Mouse (Mus musculus): ENCODE data around the gene Mettl7a3. TPM values are rescaled to one million over a fixed set of nuclear protein-coding genes. Genes with fewer than 3 reads are reported as not detected.
"Not testable (repeated sequence)": the region's sequence is repeated elsewhere in the genome, so short reads cannot be mapped to it uniquely, and the experiment has no call there.

Gene Mettl7a3
- total RNA-seq, 2 experiments from 2014 or later, result 0.18 TPM; not detected in 1

DNA sequence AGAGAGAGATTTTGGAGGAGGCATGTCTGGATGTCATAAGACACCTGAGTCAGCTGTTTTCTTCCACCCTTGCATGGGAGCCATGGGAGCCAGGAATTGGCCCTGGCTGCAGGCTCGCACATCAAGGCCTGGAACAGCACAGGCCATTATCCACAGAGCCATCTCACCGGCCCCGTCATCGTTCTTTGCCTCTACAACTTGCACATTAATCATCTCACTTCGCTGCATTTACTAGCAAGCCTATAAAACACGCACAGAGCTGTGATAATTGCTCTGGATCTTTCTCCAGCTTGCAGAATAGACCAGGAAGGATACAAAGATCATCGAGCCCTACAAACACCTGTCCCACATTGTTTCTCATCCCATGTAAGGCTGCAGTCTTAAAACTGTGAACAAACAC lies 4.0 kb upstream of the Mettl7a3 start:
- DNase-seq, result no peak

GRCm38 (mm10) chr15:100332077-100332961 lies 2.4 kb upstream of the Mettl7a3 start:
- DNase-seq, result peak; percentile 29 to 33

GRCm38 (mm10) chr15:100337328-100337727 lies 2.6 kb downstream of the Mettl7a3 start:
- DNase-seq, result not testable (repeated sequence)

DNA sequence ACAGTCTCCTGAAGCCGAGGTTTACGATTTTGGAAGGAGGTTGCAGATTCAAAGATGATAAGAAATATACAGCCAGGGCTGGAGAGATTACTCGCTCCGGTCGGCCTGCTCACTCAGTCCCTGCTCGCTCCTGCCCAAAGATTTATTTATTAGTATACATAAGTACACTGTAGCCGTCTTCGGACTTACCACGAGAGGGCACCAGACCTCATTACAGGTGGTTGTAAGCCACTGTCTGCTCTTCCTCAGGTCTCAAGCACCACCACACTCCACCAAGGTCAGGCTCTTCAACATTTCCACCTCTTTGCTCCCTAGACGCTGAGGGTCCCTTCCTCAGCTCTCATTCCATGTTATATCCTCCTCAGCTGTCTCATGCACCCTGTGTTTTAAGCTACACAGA lies 3.1 kb downstream of the Mettl7a3 start:
- peak; percentile 54 to 74 for DNase-seq

DNA sequence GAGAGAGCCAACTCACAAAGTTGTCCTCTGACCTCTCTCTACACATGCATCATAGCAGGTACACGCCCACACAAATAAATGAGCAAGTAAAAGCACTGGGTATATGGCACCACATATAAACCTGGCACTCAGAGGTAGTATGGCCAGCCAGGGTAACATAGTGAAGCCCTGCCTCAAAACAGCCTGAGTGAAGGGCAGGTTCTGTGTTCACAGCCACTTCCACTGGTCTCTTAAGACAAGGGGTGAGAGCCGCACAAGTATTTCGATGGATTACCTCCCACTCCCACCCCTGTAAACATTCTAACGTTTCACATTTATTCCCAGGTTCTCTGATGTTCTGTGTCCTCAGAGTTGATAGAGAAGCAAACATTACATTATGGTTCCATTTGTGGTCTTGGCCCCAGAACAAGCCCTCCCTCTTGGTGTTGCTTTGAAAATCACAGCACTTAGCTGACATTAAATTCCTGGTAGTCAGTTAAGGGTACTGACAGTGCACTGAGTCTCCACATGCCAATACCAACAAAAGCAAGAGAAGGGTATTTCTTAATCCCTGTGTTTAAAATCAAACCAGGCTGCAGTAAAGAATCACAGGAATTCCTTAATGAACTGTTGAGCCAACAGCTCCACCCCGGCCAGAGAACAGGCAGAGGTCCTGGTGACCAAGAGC lies 6.7 kb downstream of the Mettl7a3 start:
- DNase-seq, result not testable (repeated sequence)

DNA sequence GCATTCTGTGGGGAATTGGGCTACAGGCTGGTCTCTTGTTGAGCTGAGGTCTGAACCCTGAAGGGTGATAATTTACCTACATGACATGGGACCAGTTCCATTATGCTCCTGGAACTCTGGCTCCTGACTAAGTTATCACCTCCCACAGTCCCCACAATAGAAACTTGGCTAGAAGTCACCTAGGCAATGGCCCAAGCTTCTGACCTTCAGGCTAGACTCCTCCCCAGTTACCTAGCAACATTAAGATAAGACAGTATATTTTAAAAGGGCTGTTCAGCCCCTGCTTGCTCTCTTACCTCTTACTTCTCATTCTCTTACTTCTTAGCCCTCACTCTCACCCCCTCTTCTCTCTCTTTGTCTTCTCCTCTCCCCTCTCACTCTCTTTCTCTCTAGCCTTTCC lies 10.8 kb downstream of the Mettl7a3 start:
- DNase-seq, result peak; percentile 64 to 79

DNA sequence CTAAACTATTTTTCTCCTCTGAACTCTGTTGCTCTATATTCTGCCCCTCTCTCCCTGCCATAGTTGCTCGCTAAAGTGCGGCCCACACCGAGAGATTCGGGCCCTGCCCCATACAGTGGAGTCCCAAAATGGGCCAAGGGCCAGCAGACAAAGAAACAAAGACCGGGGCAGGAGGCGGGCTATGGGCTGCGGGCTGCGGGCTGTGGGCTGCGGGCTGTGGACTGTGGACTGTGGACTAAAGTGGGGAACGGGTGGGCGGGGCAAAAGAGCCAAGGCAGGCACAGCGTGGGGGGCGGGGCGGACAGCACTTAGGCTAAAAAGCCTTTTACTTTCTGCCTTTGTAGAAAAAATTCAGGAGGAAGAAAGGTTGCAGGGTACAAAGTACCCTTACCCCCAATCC lies 12.0 kb downstream of the Mettl7a3 start:
- no peak for DNase-seq

DNA sequence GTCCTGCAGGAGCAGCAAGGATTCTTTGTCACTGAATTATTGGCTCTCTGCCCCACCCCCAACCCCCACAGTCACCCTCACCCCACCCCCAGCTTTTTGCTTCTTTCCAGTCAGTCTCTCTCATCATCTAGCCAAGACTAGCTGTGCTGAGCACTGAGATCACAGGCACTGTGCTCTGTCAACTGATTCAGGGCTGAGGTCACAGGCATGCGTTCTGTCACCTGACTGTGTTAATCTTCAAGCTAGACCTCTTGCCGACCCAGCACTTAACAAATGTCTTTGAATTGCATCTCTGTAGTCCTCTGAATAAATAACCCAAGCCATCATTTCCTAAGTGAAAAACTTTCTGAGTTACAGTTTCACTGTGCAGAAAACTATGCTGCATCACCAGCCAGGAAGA lies 14.8 kb downstream of the Mettl7a3 start:
- DNase-seq, result no peak

DNA sequence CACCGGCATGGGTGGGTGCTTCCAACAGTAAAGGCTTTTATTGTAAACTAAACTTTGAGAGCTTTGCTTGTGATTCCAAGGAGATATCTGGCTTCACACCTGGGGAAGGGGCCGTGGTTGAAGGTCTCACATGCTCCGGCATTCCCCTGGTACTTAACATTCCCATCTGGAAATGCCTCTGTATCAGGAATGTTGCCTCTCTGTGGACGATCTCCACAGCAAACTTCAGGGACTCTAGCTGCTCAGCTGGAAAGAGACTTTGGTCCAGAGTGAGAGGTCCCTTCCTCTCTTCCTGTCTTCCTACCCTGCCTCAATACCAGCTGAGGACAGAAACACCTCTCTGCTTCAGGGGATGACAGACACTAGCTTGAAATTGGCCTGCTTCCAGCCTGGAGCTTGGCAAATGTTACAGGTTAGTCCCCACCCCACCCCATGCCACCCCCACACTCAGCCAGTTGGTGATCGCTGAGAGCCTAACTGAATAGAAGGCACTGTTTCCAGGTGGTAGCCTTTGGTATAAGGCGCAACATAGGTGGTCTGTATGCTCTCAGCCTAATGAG lies 16.9 kb downstream of the Mettl7a3 start:
- no peak for DNase-seq

DNA sequence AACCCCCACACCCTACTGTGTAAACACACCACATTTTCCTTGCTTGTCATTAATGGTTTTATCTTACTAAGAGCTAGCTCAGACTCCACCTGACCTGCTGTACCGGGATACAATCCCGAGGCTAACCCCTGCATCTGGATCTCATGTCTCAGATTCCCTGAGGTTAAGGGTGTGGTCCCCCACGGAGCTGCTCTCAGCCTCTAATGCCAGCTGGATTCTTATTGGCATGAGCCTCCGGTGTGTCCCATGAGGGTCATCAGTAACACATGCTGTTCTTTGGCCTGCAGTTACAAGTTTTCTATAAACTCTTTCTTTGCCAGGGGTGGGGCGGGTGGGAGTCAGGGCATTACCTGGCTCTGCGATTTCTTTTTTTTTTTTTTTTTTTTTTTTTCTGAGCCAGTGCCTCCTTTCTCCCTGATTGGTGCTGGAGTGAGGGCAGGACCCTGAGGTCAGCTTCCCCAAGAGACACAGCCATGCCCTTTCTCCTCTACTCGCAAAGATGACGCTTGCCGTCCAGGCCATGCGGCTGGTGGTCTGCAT lies 18.1 kb downstream of the Mettl7a3 start, which contains the start of the genes Methig1 and Mettl7a2:
TSS of gene Methig1 (plus strand) at position 439 of the 540 bp plus-strand sequence.
TSS of gene Mettl7a2 (plus strand) at position 490 of the 540 bp plus-strand sequence.
- no peak for DNase-seq

DNA sequence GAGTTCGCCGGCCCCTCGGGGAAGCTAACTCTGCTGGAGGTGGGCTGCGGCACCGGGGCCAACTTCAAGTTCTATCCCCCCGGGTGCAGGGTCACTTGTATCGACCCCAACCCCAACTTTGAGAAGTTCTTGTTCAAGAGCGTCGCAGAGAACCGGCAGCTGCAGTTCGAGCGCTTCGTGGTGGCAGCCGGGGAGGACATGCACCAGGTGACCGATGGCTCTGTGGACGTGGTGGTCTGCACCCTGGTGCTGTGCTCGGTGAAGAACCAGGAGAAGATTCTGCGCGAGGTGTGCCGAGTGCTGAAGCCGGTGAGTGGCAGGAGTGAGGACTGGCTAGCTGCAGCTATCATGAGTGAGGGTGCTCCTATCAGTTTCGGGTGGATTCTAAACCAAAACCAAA lies 18.7 kb downstream of the Mettl7a3 start:
- DNase-seq, result not testable (repeated sequence)

DNA sequence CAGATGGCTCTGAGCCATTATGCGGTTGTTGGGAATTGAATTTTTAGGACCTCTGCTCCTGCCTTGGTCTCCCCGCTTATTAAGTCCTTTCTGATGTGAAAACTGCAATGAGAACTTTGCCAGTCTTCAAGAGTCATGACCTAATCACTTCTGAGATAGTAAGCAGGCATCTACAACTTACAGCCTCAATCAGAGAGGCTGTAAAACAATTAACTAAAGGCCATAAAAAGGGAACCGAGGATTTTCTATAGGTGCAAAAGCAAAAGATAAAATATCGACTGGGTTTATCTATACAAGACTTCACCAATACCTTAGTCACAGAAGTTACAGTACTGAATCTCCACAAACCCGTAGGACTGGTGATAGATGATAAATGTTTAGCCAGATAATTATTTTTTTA lies 21.1 kb downstream of the Mettl7a3 start:
- no peak for DNase-seq

DNA sequence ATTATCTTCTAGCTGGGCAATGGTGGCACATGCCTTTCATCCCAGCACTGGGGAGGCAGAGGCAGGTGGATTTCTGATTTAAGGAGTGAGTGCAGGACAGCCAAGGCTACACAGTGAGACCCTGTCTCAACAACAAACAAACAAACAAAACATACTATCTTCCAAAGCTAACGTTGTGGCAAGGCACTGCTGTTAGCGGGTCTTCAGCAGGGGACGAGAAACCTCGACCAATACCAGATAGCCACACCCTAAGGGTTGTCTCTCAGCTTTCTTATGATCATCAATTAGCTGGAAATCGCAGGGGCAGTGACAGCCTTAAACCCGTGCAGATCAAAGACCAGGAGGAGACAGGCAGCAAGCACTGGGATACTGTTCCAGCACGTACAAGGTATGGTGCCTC lies 29.5 kb downstream of the Mettl7a3 start, which contains the start of gene Higd1c:
TSS of gene Higd1c (plus strand) at position 301 of the 400 bp plus-strand sequence.
- DNase-seq, result no peak

GRCm38 (mm10) chr15:100365967-100366366 lies 31.2 kb downstream of the Mettl7a3 start:
- DNase-seq, result not testable (repeated sequence)

DNA sequence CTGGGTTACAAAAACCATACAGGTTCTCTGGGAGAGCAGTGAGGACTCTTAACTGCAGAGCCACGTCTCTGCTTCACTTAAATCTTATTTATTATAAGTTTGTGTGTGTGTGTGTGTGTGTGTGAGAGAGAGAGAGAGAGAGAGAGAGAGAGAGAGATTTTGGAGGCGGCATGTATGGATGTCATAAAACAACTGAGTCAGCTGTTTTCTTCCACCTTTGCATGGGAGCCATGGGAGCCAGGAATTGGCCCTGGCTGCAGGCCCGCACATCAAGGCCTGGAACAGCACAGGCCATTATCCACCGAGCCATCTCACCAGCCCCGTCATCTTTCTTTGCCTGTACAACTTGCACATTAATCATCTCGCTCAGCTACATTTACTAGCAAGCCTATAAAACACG lies 32.4 kb downstream of the Mettl7a3 start:
- no peak for DNase-seq

GRCm38 (mm10) chr15:100375066-100375465 lies 40.3 kb downstream of the Mettl7a3 start:
- peak; percentile 53 to 77 for DNase-seq

DNA sequence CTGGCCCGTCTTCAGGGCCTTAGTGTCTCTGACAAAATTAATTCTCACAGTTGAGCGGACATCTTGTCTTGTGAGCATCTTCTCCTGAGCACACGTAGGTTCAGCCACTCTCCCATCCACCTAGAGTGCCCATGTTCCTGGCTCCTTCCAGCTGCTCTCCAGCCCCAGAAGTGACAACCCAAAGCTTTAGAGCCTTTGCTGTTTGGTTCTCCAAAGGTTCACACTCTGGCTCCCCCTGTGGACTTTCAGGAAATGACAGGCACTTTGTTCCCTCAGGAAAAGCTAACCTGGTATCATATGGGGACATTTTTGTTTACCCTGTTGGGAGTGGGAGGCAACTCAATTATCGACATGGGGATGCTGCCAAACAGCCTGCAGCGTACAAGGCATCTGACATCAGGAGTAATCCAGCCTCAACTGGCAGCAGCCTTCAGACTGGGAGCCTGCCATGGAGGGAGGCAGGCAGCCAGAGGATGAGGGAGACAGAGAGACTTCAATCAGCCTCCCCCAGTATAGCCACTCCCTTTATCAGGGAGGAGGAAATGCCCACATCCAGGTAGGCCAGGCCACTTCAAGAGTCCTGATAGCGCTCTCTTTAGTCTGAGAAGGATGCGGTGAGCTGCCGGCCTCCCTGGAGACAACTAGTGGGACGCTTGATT lies 43.2 kb downstream of the Mettl7a3 start:
- DNase-seq, result peak; percentile 8 to 15

- DNase-seq, result no peak
These were observed 44.9 kb downstream of the Mettl7a3 start for GRCm38 (mm10) chr15:100379658-100380057.

GRCm38 (mm10) chr15:100380104-100380503 lies 45.4 kb downstream of the Mettl7a3 start:
- no peak for DNase-seq

GRCm38 (mm10) chr15:100385705-100386104 lies 51.0 kb downstream of the Mettl7a3 start:
- no peak for DNase-seq

- no peak for DNase-seq
These were observed 53.0 kb downstream of the Mettl7a3 start for GRCm38 (mm10) chr15:100387544-100388223.

Measured in heart, adult 18-20 months (tissue).